Mouse (Mus musculus): ENCODE measurements around the gene Cdr1.

- TF ChIP-seq CTCF (IDR thresholded peaks at IDR 0.05; ENCODE audit: low read depth, low read length) = no peak
- no peak for TF ChIP-seq POLR2A (IDR thresholded peaks at IDR 0.05; ENCODE audit: borderline replicate concordance, low read depth, low read length)
Observed at GRCm38 (mm10) chrX:61185458-61185857, at the start of gene Cdr1.

All from bone marrow macrophage, adult 2 months (primary cell).